Mouse (Mus musculus) G1E (cell line): ENCODE results near the gene Gm11027. TPM values are rescaled to one million over a fixed set of nuclear protein-coding genes. Genes with fewer than 3 reads are reported as not detected.

Experiments used
- ATAC-seq: 2 replicates; pipeline ENCODE4 v1.8.0; 2016; ENCODE audit warnings: mild to moderate bottlenecking; ENCODE audit not compliant: insufficient number of reproducible peaks, poor library complexity, low FRiP score, severe bottlenecking; ENCODE audit errors: extremely low read depth
- DNase-seq: peaks from one replicate; pipeline ENCODE4 v3.0.0; 2012; ENCODE audit warnings: low spot score
- H3K27me3 ChIP-seq: 2 replicates; pipeline ENCODE4 v1.6.1; 2012; ENCODE audit warnings: mild to moderate bottlenecking, low read length, inconsistent platforms; ENCODE audit not compliant: insufficient read depth
- H3K36me3 ChIP-seq: replicated peaks from 2 replicates; pipeline ENCODE3; 2012; ENCODE audit warnings: mild to moderate bottlenecking, inconsistent platforms
- H3K4me1 ChIP-seq: 2 replicates; pipeline ENCODE4 v1.6.1; 2012; ENCODE audit warnings: low read depth, low read length, inconsistent platforms, mixed read lengths; ENCODE audit not compliant: insufficient read depth
- H3K4me3 ChIP-seq: 2 replicates; pipeline ENCODE4 v1.5.1; 2012; ENCODE audit warnings: low read depth, mild to moderate bottlenecking, inconsistent platforms, low read length, moderate library complexity, mixed read lengths
- H3K9me3 ChIP-seq: replicated peaks from 2 replicates; pipeline ENCODE4 v1.6.1; 2012; ENCODE audit warnings: inconsistent platforms
- CTCF ChIP-seq: IDR thresholded peaks from 2 replicates; pipeline ENCODE4 v1.5.1; 2012; ENCODE audit warnings: low read depth, low read length, inconsistent platforms, mixed read lengths
- GATA1 ChIP-seq: IDR thresholded peaks from 2 replicates; pipeline ENCODE4 v1.6.1; 2012; ENCODE audit warnings: borderline replicate concordance, low read length, inconsistent platforms, mixed read lengths
- GATA2 ChIP-seq: IDR thresholded peaks from 2 replicates; pipeline ENCODE4 v1.6.1; 2012; ENCODE audit warnings: low read depth, low read length, inconsistent platforms, borderline replicate concordance
- POLR2AphosphoS5 ChIP-seq: IDR thresholded peaks from 2 replicates; pipeline ENCODE4 v1.6.1; 2012; ENCODE audit warnings: low read depth, low read length, inconsistent platforms; ENCODE audit not compliant: insufficient replicate concordance
- TAL1 ChIP-seq: conservative IDR thresholded peaks from 2 replicates; pipeline ENCODE4 v1.6.1; 2012; ENCODE audit warnings: low read depth, low read length, inconsistent platforms, mixed read lengths
- polyA plus RNA-seq: library from polyadenylated mRNA; stranded (reverse); fragments of >175 nt; gene quantifications from 2 replicates; pipeline ENCODE4 v1.2.3, GENCODE M21; 2012
- total RNA-seq, 2 experiments: library from RNA; stranded (forward) in 1 of 2; stranded (reverse) in 1 of 2; fragments of 200-1000 nt in 1 of 2; fragments of >200 nt in 1 of 2; fragmentation: Nextera tagmentation in 1 of 2; gene quantifications; 2 replicates each; pipeline ENCODE4 v1.2.3; 2014 to 2017

Gm11027 gene
- total and polyA plus RNA-seq, 3 experiments, result not detected

DNA sequence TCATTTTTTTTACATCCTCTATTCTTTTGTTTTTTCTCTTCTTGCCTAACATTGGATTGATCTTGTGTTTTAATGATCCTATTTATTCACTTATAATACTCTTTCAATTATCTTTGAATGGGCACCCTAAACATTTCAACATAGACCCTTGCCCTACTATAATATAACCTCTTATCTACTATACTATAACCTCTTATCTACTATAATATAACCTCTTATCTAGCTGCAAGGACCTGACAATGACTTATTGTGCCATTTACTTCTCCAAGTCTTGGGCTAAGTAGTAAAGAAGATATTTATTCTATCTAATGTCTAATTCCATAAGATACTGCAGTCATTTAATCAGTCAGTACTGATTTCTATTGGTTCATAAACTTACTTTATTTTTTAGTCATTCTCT lies 36.8 kb upstream of the Gm11027 start:
- TF ChIP-seq POLR2AphosphoS5, result no peak
- no peak for TF ChIP-seq GATA2
- no peak for TF ChIP-seq CTCF
- TF ChIP-seq TAL1, result no peak
- TF ChIP-seq GATA1, result no peak
- Histone ChIP-seq H3K27me3 (no peaks in the 10 kb centered on the region), H3K9me3 (no peaks in the 10 kb centered on the region), H3K36me3 (peaks cover 48% of the 10 kb centered on the region), H3K4me3 (no peak overlapping the region), H3K4me1 (peaks cover 2% of the 10 kb centered on the region; the same call in 1 of the 2 replicates)
- DNase-seq (no peak), ATAC-seq (no peak)

- TF ChIP-seq GATA2 (no peak), POLR2AphosphoS5 (no peak), CTCF (no peak), TAL1 (no peak), GATA1 (no peak)
- ATAC-seq (no peak), DNase-seq (no peak)
- H3K27me3 ChIP-seq, result no peaks in the 10 kb centered on the region
- no peak overlapping the region for H3K4me3 ChIP-seq
- peaks cover 49% of the 10 kb centered on the region for H3K36me3 ChIP-seq
- H3K9me3 ChIP-seq, result no peaks in the 10 kb centered on the region
- peaks cover 2% of the 10 kb centered on the region; the same call in 1 of the 2 replicates for H3K4me1 ChIP-seq
These were observed 36.4 kb upstream of the Gm11027 start for GRCm38 (mm10) chr12:116238803-116239202.

DNA sequence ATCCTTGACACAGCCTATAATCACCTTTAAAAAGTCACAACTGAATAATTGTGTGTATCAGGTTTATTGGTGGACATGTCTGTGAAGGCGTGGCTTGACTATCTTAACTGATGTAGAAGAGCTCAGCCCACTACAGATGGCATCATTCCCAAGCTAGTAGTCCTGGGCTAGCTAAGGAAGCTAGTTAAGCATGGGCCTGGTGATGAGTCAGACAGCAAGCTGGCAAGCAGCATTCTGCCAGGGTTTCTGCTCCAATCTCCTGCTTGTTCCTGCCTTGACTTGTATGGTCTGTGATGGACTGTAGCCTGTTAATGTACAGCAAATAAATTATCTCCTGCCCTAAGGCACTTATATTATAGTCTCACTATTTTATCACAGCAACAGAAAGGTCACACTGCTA lies 30.6 kb upstream of the Gm11027 start:
- H3K36me3 ChIP-seq, result peaks cover 64% of the 10 kb centered on the region
- no peak for TF ChIP-seq GATA1
- H3K4me3 ChIP-seq, result no peak overlapping the region
- no peaks in the 10 kb centered on the region for H3K9me3 ChIP-seq
- no peaks in the 10 kb centered on the region for H3K4me1 ChIP-seq
- no peak for DNase-seq
- no peaks in the 10 kb centered on the region for H3K27me3 ChIP-seq
- ATAC-seq, result no peak

DNA sequence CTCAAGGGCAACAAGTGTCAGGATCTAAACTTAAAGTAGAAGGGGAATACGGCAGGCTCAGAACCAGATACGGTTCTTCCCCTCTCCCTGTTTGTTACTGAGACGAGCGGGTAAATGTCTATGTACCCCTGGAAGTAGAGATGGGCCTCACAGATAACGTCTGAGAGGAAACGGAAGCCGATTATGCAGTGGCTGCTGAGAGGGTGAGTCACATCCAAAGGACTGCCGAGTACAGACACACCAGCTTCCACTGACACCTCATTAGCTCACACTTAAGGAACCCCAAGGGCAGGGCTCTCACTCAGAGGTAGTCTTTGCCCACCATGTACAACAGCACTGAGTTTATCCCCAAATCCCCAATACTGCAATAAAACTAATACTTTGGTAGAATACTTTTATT lies 20.5 kb upstream of the Gm11027 start:
- Histone ChIP-seq H3K9me3 (no peaks in the 10 kb centered on the region), H3K36me3 (peaks cover 39% of the 10 kb centered on the region), H3K27me3 (no peaks in the 10 kb centered on the region), H3K4me3 (peak overlapping the region; percentile 44; the same call in 1 of the 2 replicates), H3K4me1 (peaks cover 26% of the 10 kb centered on the region)
- ATAC-seq, result peak; percentile 100
- peak; percentile 59 for DNase-seq
- TF ChIP-seq TAL1 (no peak), CTCF (no peak), GATA2 (peak; percentile 93; the same call in 1 of the 2 replicates), GATA1 (no peak)

GRCm38 (mm10) chr12:116255636-116256035 lies 19.6 kb upstream of the Gm11027 start:
- H3K4me3 ChIP-seq, result no peak overlapping the region
- TF ChIP-seq POLR2AphosphoS5 (no peak), CTCF (no peak), GATA1 (no peak), GATA2 (no peak), TAL1 (no peak)
- no peak for ATAC-seq
- H3K36me3 ChIP-seq, result peaks cover 39% of the 10 kb centered on the region
- no peak for DNase-seq
- H3K9me3 ChIP-seq, result no peaks in the 10 kb centered on the region
- peaks cover 26% of the 10 kb centered on the region for H3K4me1 ChIP-seq
- H3K27me3 ChIP-seq, result no peaks in the 10 kb centered on the region

DNA sequence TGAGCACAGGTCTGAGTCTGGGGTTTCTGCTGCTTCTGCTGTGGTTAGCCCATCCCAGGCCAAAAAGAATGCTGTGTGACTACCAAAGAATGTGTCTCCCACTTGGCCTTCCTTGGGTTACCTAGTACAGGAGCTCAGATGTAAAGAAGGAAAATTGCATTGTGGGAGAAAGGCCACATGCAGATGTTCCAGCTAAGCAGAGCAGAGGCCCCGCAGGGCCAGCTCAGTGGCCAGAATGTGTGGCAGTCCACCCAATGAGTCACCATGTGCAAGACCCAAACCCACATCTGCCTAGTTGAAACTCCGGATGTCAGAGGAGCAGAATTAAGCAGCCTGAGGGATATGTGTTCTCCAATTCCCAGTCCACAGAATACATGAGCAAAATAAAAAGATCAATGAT lies 16.9 kb upstream of the Gm11027 start:
- H3K36me3 ChIP-seq, result peaks cover 32% of the 10 kb centered on the region
- ATAC-seq, result no peak
- DNase-seq, result no peak
- no peak overlapping the region for H3K4me3 ChIP-seq
- peaks cover 34% of the 10 kb centered on the region for H3K4me1 ChIP-seq
- no peaks in the 10 kb centered on the region for H3K9me3 ChIP-seq
- H3K27me3 ChIP-seq, result no peaks in the 10 kb centered on the region
- TF ChIP-seq CTCF (no peak), POLR2AphosphoS5 (no peak), GATA1 (no peak), GATA2 (no peak), TAL1 (no peak)
